Mouse (Mus musculus) forelimb bud, embryonic 11.5 days (tissue): Measurements from ENCODE around the gene Mettl2.

Experiments used
- DNase-seq: peaks from one replicate; pipeline ENCODE4 v3.0.0-alpha.2; 2012; ENCODE audit warnings: low read depth, low spot score

Mettl2 gene

GRCm38 (mm10) chr11:105153068-105153833 lies 27.0 kb downstream of the Mettl2 start:
- peak; percentile 87 for DNase-seq

- no peak for DNase-seq
Observed at GRCm38 (mm10) chr11:105155915-105156314, 29.7 kb downstream of the Mettl2 start.

GRCm38 (mm10) chr11:105156748-105157267 lies 30.6 kb downstream of the Mettl2 start:
- no peak for DNase-seq

GRCm38 (mm10) chr11:105158047-105158446 lies 31.8 kb downstream of the Mettl2 start:
- no peak for DNase-seq

GRCm38 (mm10) chr11:105159673-105160360 lies 33.6 kb downstream of the Mettl2 start:
- no peak for DNase-seq

- DNase-seq, result no peak
Observed at GRCm38 (mm10) chr11:105161411-105161810, 35.2 kb downstream of the Mettl2 start.

GRCm38 (mm10) chr11:105164516-105165510 lies 38.6 kb downstream of the Mettl2 start:
- DNase-seq, result no peak

- DNase-seq, result no peak
Observed at GRCm38 (mm10) chr11:105166780-105167179, 40.6 kb downstream of the Mettl2 start.

GRCm38 (mm10) chr11:105178516-105178915 lies 52.3 kb downstream of the Mettl2 start, which contains the start of gene Tlk2:
Tlk2 (plus strand) TSS chr11:105178807.
- no peak for DNase-seq

GRCm38 (mm10) chr11:105179523-105179922 lies 53.3 kb downstream of the Mettl2 start:
- no peak for DNase-seq

- DNase-seq, result no peak
Observed at GRCm38 (mm10) chr11:105180471-105181091, 54.4 kb downstream of the Mettl2 start.

GRCm38 (mm10) chr11:105181126-105181637 lies 55.0 kb downstream of the Mettl2 start:
- peak; percentile 94 for DNase-seq

- DNase-seq, result no peak
Observed at GRCm38 (mm10) chr11:105181689-105182460, 55.6 kb downstream of the Mettl2 start.

GRCm38 (mm10) chr11:105182461-105182855 lies 56.2 kb downstream of the Mettl2 start:
- DNase-seq, result no peak

- no peak for DNase-seq
Observed at GRCm38 (mm10) chr11:105184678-105185077, 58.5 kb downstream of the Mettl2 start.
